Mouse (Mus musculus): ENCODE measurements around the gene Cherp. TPM values are rescaled to one million over a fixed set of nuclear protein-coding genes. Genes with fewer than 3 reads are reported as not detected.

The Cherp gene
- total RNA-seq (2023), result 100 to 1,000 TPM; 119 to 140 TPM

DNA sequence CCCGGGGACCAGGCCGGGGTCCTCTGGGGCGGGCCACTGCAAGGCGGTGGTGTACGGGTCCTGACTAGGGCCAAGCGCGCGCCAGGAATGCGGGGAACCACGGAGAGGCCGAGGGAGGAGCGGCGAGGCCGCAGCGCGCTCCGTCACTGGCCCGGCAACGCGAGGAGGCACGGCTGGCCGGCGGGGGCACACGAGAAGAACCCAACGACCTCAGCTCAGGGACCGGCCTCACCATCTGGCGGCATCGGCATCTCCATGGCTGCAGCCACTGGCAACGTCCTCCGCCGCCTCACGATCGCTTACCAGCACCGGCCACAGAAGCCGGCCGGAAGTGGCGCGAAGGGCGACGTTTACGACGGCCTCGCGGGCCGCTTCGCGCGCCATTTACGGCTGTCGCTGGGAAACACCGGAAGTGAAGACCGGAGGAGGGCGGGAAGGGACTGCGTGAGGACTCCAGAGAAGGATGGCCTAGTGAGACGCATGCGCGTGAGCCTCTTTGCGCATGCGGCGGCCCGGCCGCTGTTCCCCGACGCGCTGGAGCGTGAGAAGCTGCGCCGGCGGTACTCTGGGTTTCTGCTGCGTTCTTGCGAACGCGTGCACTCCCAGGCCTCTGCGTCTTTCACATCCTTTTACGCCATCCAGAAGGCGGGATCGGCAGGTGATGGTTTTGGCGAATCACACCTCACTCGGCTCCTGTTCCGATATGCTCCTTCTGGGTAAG lies at the start of gene Cherp:
TSS of gene Cherp (minus strand) at position 401 of the 721 bp plus-strand sequence.

DNA sequence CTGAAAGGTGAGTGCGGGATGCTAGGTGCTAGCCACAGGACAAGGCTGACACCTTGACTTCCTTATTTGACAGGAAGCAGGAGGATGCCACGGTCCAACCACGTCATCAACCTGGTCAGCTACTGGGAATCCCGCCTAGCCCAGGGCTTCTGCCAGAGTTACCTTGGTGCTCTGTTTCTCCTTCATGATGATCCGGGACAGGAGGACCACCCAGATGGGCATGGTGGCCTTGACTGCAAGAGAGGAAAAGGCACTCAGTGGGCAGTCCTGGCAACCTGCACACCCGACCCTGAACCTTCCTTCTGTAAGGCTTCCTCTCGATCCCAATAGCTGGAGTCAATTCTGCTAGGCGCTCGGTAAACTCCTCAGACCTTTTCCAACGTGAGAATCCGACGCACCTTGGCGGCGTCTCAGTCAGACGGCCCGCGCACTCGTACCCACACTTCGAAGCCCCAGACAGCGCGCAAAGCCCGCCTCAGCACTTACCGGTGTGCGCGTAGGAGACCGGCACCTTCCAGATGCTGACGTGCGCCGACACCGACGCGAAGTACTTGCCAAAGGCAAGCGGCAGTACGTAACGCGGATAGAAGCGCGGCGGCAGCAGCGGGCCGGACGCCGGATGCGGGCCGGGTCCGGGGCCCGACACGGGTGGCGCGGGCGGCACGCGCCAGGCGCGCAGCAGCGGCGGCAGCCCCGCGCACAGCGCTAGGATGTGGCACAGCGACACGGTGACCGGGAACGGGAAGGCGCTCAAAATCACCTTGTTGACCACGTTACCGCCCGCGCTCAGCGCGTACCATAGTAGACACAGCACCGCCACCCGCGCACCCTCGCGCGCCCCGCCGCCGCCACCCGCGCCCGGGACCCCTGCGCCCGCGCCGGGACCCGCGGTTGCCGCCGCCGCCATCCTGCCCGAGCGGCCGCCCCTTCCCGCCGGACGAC lies 16.9 kb upstream of the Cherp start, which contains the start of gene Slc35e1:
TSS of gene Slc35e1 (minus strand) at position 935 of the 942 bp plus-strand sequence.

GRCm38 (mm10) chr8:72443338-72443993 lies 31.6 kb downstream of the Cherp start, which contains the start of the genes Calr3 and 1700030K09Rik:
Gene Calr3 (minus strand): TSS chr8:72443870.
Gene 1700030K09Rik (plus strand): TSS chr8:72443880.

DNA sequence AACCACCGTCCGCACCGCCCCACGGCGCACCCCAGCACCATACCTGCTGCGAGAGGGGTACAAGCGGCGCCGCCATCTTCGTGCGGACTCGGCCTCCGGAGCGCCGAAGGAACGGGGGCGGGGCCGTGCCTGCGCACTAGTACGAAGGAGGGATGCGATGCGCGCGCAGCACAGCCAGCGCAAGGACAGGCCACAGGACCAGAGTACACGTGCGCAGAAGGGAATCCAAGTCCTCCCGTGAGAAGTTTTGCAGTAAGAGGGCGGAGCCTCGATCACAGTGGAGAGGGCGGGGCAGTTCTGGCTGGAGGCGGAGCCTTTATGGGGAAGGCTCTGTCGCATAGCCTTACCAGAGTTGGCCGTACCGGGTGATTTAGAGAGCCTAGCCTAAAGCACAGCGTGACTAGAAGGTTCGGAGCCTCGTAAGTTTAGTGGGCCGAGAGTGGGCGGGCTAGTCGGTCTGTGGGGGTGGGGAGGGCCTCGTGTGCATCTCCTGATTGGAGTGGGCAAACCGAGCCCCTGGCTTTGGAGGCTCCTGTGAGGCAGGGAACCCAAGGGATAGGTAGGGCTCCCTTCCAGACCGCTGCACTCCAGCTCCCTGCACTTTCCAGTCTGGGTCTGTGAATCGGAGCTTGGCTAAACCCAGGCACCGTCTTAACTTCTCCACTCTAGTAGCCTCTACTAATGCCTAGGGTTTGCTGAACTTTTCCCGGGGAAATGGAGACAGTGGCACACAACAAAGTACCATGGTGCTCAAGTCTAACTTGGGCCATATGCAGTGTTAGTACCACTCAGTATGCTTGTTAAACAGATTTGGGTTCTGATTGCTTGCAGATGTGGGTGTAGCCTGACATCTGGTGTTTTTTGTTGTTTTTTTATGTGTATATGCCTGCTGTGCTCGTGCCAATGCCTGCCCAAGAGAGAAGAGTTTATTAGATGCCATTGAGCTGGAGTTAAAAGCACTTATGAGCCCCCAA lies 53.4 kb downstream of the Cherp start, which contains the start of gene Eps15l1:
TSS of gene Eps15l1 (minus strand) at position 99 of the 974 bp plus-strand sequence.

Other genes with a start within 250 kb of the Cherp start
- gene Ap1m1, start 235.2 kb downstream of the Cherp start, total RNA-seq (2023), result 100 to 1,000 TPM; 204 to 217 TPM
- gene Gm10282, start 170.0 kb downstream of the Cherp start, total RNA-seq (2023), result 10 to 100 TPM; 15.6 to 16.1 TPM
- gene Klf2, start 156.2 kb downstream of the Cherp start, total RNA-seq (2023), result 1,000 to 10,000 TPM; 1,584 to 2,812 TPM
- gene Eps15l1, start 53.8 kb downstream of the Cherp start, total RNA-seq (2023), result 100 to 1,000 TPM; 105 to 107 TPM
- gene Calr3, start 31.4 kb downstream of the Cherp start, total RNA-seq (2023), result under 1 TPM; 0.42 to 0.49 TPM
- 10 to 100 TPM; 41.9 to 45.0 TPM for gene 1700030K09Rik, start 31.3 kb downstream of the Cherp start, total RNA-seq (2023)
- gene Slc35e1, start 17.4 kb upstream of the Cherp start, total RNA-seq (2023), result 10 to 100 TPM; 73.0 to 73.1 TPM
- gene Med26, start 73.0 kb upstream of the Cherp start, total RNA-seq (2023), result 10 to 100 TPM; 17.2 to 20.0 TPM
- 100 to 1,000 TPM; 154 to 168 TPM for gene Smim7, start 95.9 kb upstream of the Cherp start, total RNA-seq (2023)
- 1 to 10 TPM; 1.5 to 3.1 TPM for gene Tmem38a, start 96.8 kb upstream of the Cherp start, total RNA-seq (2023)
- gene Nwd1, start 171.5 kb upstream of the Cherp start, total RNA-seq (2023), result under 1 TPM in 1 of 2 experiments, not detected in 1; 0.06 TPM
- gene Sin3b, start 248.1 kb upstream of the Cherp start, total RNA-seq (2023), result 100 to 1,000 TPM; 141 to 151 TPM

Data from B cell, adult 67 days (primary cell).